Mouse (Mus musculus) kidney, embryonic 14.5 days (tissue): Measurements from ENCODE around the gene Apobec1. TPM values are rescaled to one million over a fixed set of nuclear protein-coding genes. Genes with fewer than 3 reads are reported as not detected.
A peak's percentile ranks its signal among the peaks of the same experiment; 100 is the strongest.

Experiments
- ATAC-seq: fragments of 200-750 bp; cut with Nextera tagmentation; 2 replicates; pipeline ENCODE4 v1.8.0; 2017; ENCODE audit warnings: moderate number of reproducible peaks, mild to moderate bottlenecking, moderate TSS enrichment, moderate library complexity; ENCODE audit not compliant: low FRiP score, low TSS enrichment
- H3K27ac ChIP-seq: fragments of 300-500 bp; sonication (generic); 2 replicates; pipeline ENCODE4 v1.5.1; 2014; ENCODE audit warnings: low read depth, mild to moderate bottlenecking, low read length, moderate library complexity, mixed read lengths
- H3K27me3 ChIP-seq: fragments of 300-500 bp; sonication (generic); 2 replicates; pipeline ENCODE4 v1.6.1; 2014; ENCODE audit warnings: mild to moderate bottlenecking, low read length; ENCODE audit not compliant: control insufficient read depth, insufficient read depth
- H3K36me3 ChIP-seq: fragments of 300-500 bp; sonication (generic); 2 replicates; pipeline ENCODE4 v1.6.1; 2014; ENCODE audit warnings: low read length, mixed read lengths; ENCODE audit not compliant: control insufficient read depth, insufficient read depth
- H3K4me1 ChIP-seq: fragments of 300-500 bp; sonication (generic); 2 replicates; pipeline ENCODE4 v1.6.1; 2014; ENCODE audit warnings: low read length, mixed read lengths; ENCODE audit not compliant: control insufficient read depth, insufficient read depth
- H3K4me2 ChIP-seq: fragments of 300-500 bp; sonication (generic); replicated peaks from 2 replicates; pipeline ENCODE4 v1.6.1; 2014; ENCODE audit warnings: low read depth, mild to moderate bottlenecking, low read length
- H3K4me3 ChIP-seq: fragments of 300-500 bp; sonication (generic); 2 replicates; pipeline ENCODE4 v1.5.1; 2014; ENCODE audit warnings: mild to moderate bottlenecking, low read length
- H3K9ac ChIP-seq: fragments of 300-500 bp; sonication (generic); 2 replicates; pipeline ENCODE4 v1.6.1; 2014; ENCODE audit warnings: low read depth, mild to moderate bottlenecking, low read length, moderate library complexity
- H3K9me3 ChIP-seq: fragments of 300-500 bp; sonication (generic); 2 replicates; pipeline ENCODE4 v1.6.1; 2016; ENCODE audit warnings: low read length; ENCODE audit not compliant: control insufficient read depth
- WGBS: fragments of 180-500 bp; shearing (Covaris S2); extraction: QIAGEN DNeasy Blood & Tissue Kit; methylation state at CpG from one replicate; pipeline ENCODE4 v1.1.7; 2014; 5-methylcytosine and 5-hydroxymethylcytosine counted together
- polyA plus RNA-seq: library from polyadenylated mRNA; unstranded; fragments of >200 nt; fragmentation: Nextera tagmentation; extraction: Ambion mirVana; gene quantifications from 2 replicates; pipeline ENCODE4 v1.2.1, GENCODE M21; 2014

The Apobec1 gene
- polyA plus RNA-seq, 1 experiment from 2014 or later = 2.7 TPM

- Histone ChIP-seq H3K36me3 (no peaks in the 10 kb centered on the region), H3K9ac (no peak overlapping the region), H3K27ac (no peak overlapping the region), H3K4me1 (no peaks in the 10 kb centered on the region), H3K27me3 (no peaks in the 10 kb centered on the region), H3K4me2 (no peak overlapping the region), H3K4me3 (no peak overlapping the region), H3K9me3 (no peaks in the 10 kb centered on the region)
- no peak for ATAC-seq
- WGBS = 92% methylated on average over 9 of the region's 9 CpGs
Measured at GRCm38 (mm10) chr6:122599054-122599737, 3.0 kb downstream of the Apobec1 start.

- 89% methylated on average over 6 of the region's 6 CpGs for WGBS
- ATAC-seq = no peak
- Histone ChIP-seq H3K9ac (no peak overlapping the region), H3K36me3 (no peaks in the 10 kb centered on the region), H3K9me3 (no peaks in the 10 kb centered on the region), H3K4me2 (no peak overlapping the region), H3K27me3 (no peaks in the 10 kb centered on the region), H3K4me1 (no peaks in the 10 kb centered on the region), H3K27ac (no peak overlapping the region), H3K4me3 (no peak overlapping the region)
Measured at GRCm38 (mm10) chr6:122598436-122598835, 3.8 kb downstream of the Apobec1 start.

- Histone ChIP-seq H3K4me3 (no peak overlapping the region), H3K27me3 (no peaks in the 10 kb centered on the region), H3K4me1 (no peaks in the 10 kb centered on the region), H3K36me3 (no peaks in the 10 kb centered on the region), H3K9ac (no peak overlapping the region), H3K4me2 (no peak overlapping the region), H3K27ac (no peak overlapping the region), H3K9me3 (no peaks in the 10 kb centered on the region)
- ATAC-seq = no peak
- WGBS = 99% methylated on average over 4 of the region's 4 CpGs
Measured at GRCm38 (mm10) chr6:122598014-122598413, 4.2 kb downstream of the Apobec1 start.

- Histone ChIP-seq H3K4me1 (no peaks in the 10 kb centered on the region), H3K27ac (no peak overlapping the region), H3K4me3 (no peak overlapping the region), H3K27me3 (no peaks in the 10 kb centered on the region), H3K36me3 (no peaks in the 10 kb centered on the region), H3K4me2 (no peak overlapping the region), H3K9me3 (no peaks in the 10 kb centered on the region), H3K9ac (no peak overlapping the region)
- no peak for ATAC-seq
- WGBS = 90% methylated on average over 7 of the region's 7 CpGs
Measured at GRCm38 (mm10) chr6:122596608-122597007, 5.6 kb downstream of the Apobec1 start.

GRCm38 (mm10) chr6:122595637-122596036, 6.6 kb downstream of the Apobec1 start:
- H3K4me1 ChIP-seq = no peaks in the 10 kb centered on the region
- no peak overlapping the region for H3K27ac ChIP-seq
- no peak overlapping the region for H3K4me2 ChIP-seq
- H3K9me3 ChIP-seq = no peaks in the 10 kb centered on the region
- 0 out of 2 replicates have a peak, but pooled peaks have one; percentile 57 for ATAC-seq
- no peak overlapping the region for H3K4me3 ChIP-seq
- no peaks in the 10 kb centered on the region for H3K27me3 ChIP-seq
- H3K9ac ChIP-seq = no peak overlapping the region
- 28% methylated on average over 7 of the region's 7 CpGs for WGBS
- H3K36me3 ChIP-seq = no peaks in the 10 kb centered on the region

- H3K9me3 ChIP-seq = no peaks in the 10 kb centered on the region
- ATAC-seq = no peak
Measured at GRCm38 (mm10) chr6:122592905-122593304, 9.3 kb downstream of the Apobec1 start.

GRCm38 (mm10) chr6:122591027-122591758, 11.1 kb downstream of the Apobec1 start:
- no peak overlapping the region for H3K27ac ChIP-seq
- no peak overlapping the region for H3K4me3 ChIP-seq
- H3K9ac ChIP-seq = no peak overlapping the region
- WGBS = 85% methylated on average over 13 of the region's 13 CpGs
- H3K9me3 ChIP-seq = no peaks in the 10 kb centered on the region
- H3K27me3 ChIP-seq = no peaks in the 10 kb centered on the region
- H3K4me1 ChIP-seq = no peaks in the 10 kb centered on the region
- no peak overlapping the region for H3K4me2 ChIP-seq
- H3K36me3 ChIP-seq = no peaks in the 10 kb centered on the region
- ATAC-seq = no peak

More at GRCm38 (mm10) chr6:122592905-122593304, 9.3 kb downstream of the Apobec1 start:
- H3K4me3 ChIP-seq = no peak overlapping the region
- no peaks in the 10 kb centered on the region for H3K4me1 ChIP-seq
- H3K27me3 ChIP-seq = no peaks in the 10 kb centered on the region
- H3K4me2 ChIP-seq = no peak overlapping the region
- no peaks in the 10 kb centered on the region for H3K36me3 ChIP-seq
- H3K9ac ChIP-seq = no peak overlapping the region
- no peak overlapping the region for H3K27ac ChIP-seq
- WGBS = 92% methylated on average over 2 of the region's 2 CpGs

- Histone ChIP-seq H3K27ac (no peak overlapping the region), H3K9me3 (no peaks in the 10 kb centered on the region), H3K4me2 (no peak overlapping the region), H3K9ac (no peak overlapping the region), H3K27me3 (no peaks in the 10 kb centered on the region), H3K36me3 (no peaks in the 10 kb centered on the region), H3K4me3 (no peak overlapping the region), H3K4me1 (no peaks in the 10 kb centered on the region)
- ATAC-seq = no peak
- 74% methylated on average over 1 of the region's 1 CpGs for WGBS
Measured at GRCm38 (mm10) chr6:122579086-122579485, 23.2 kb downstream of the Apobec1 start.

GRCm38 (mm10) chr6:122577030-122577429, 25.2 kb downstream of the Apobec1 start:
- no peak for ATAC-seq
- 86% methylated on average over 3 of the region's 3 CpGs for WGBS
- Histone ChIP-seq H3K36me3 (no peaks in the 10 kb centered on the region), H3K4me2 (no peak overlapping the region), H3K4me1 (no peaks in the 10 kb centered on the region), H3K4me3 (no peak overlapping the region), H3K9me3 (no peaks in the 10 kb centered on the region), H3K27me3 (no peaks in the 10 kb centered on the region), H3K9ac (no peak overlapping the region), H3K27ac (no peak overlapping the region)
